In genomic region chr6:92810628-92811027, GRCm38 (mm10) we compare ENCODE assay signal across 27 mouse cellular contexts. TPM values are rescaled to one million over a fixed set of nuclear protein-coding genes. Genes with fewer than 3 reads are reported as not detected.
"Had no signal": no experiment of that assay in that cellular context is flagged by ENCODE, and none has a peak within 500 bp of the region (broad histone marks: within the 10 kb centered on the region; RNA-seq: fewer than 3 reads in every experiment).

No protein-coding gene starts in this region.

- H3K9me3 ChIP-seq: heart, embryonic 10.5 days; heart, embryonic 12.5 days; hindbrain, embryonic 10.5 days; hindbrain, embryonic 12.5 days; intestine, embryonic 15.5 days; limb, embryonic 10.5 days; limb, embryonic 12.5 days; liver, embryonic 13.5 days; liver, embryonic 15.5 days had no signal

- H3K36me3 ChIP-seq: hindbrain, embryonic 10.5 days; hindbrain, embryonic 12.5 days; intestine, embryonic 15.5 days; limb, embryonic 10.5 days; liver, embryonic 13.5 days; liver, embryonic 15.5 days had no signal

- H3K4me2 ChIP-seq: heart, embryonic 12.5 days; hindbrain, embryonic 12.5 days; hindbrain, embryonic 14.5 days; intestine, embryonic 15.5 days; limb, embryonic 12.5 days; liver, embryonic 11.5 days; liver, embryonic 13.5 days; liver, embryonic 15.5 days had no signal

- H3K4me1 ChIP-seq: hindbrain, embryonic 12.5 days; limb, embryonic 10.5 days; limb, embryonic 12.5 days; liver, embryonic 13.5 days; liver, embryonic 15.5 days had no signal

- H3K9ac ChIP-seq: heart, embryonic 12.5 days; hindbrain, embryonic 12.5 days; hindbrain, embryonic 14.5 days; intestine, embryonic 15.5 days; limb, embryonic 12.5 days; liver, embryonic 13.5 days; liver, embryonic 15.5 days; liver, postnatal 0 days had no signal

- ATAC-seq: hindbrain, embryonic 16.5 days; inflammation-experienced regulatory T-cells, adult 6 months; intestine, embryonic 15.5 days; intestine, postnatal 0 days; liver, postnatal 0 days had no signal

- H3K27ac ChIP-seq: gastrocnemius, adult 2 months; heart, embryonic 10.5 days; hindbrain, embryonic 10.5 days; hindbrain, embryonic 12.5 days; hindbrain, embryonic 14.5 days; intestine, embryonic 15.5 days; layer of hippocampus, adult 2 months; left cerebral cortex, adult 2 months; limb, embryonic 10.5 days; limb, embryonic 12.5 days; liver, embryonic 13.5 days; liver, embryonic 15.5 days had no signal

- H3K4me3 ChIP-seq: gastrocnemius, adult 2 months; heart, embryonic 10.5 days; heart, embryonic 12.5 days; hindbrain, embryonic 10.5 days; hindbrain, embryonic 12.5 days; intestine, embryonic 15.5 days; layer of hippocampus, adult 2 months; left cerebral cortex, adult 2 months; limb, embryonic 10.5 days; limb, embryonic 12.5 days; liver, embryonic 13.5 days; liver, embryonic 15.5 days had no signal

- DNase-seq: gastrocnemius, adult 2 months; gastrocnemius, postnatal 10 days; gastrocnemius, postnatal 25 days; heart, adult 18-20 months; heart, postnatal 10 days; heart, postnatal 4 days; kidney, postnatal 14 days; kidney, postnatal 4 days; liver; liver, embryonic 13.5 days; liver, postnatal 0 days had no signal

- H3K27me3 ChIP-seq: heart, embryonic 12.5 days; hindbrain, embryonic 12.5 days; intestine, embryonic 15.5 days; limb, embryonic 12.5 days; liver, embryonic 13.5 days; liver, embryonic 15.5 days had no signal

RNA-seq across cellular contexts. Expression of gene A730049H05Rik, which starts 5.7 kb away (rescaled TPM):
- polyA plus RNA-seq: frontal cortex, adult 2 months; liver, embryonic 15.5 days; liver, postnatal 0 days had no signal

RNA-seq across cellular contexts. Expression of gene Gm15737, which starts 58.5 kb away (rescaled TPM):
- polyA plus RNA-seq: frontal cortex, adult 2 months; hindbrain, embryonic 12.5 days; hindbrain, embryonic 16.5 days; inflammation-experienced regulatory T-cells, adult 6 months; limb, embryonic 10.5 days; liver, embryonic 11.5 days; liver, embryonic 13.5 days; liver, embryonic 15.5 days; liver, postnatal 0 days had no signal
